Mouse (Mus musculus): Measurements from ENCODE around the gene Lemd1.

DNA sequence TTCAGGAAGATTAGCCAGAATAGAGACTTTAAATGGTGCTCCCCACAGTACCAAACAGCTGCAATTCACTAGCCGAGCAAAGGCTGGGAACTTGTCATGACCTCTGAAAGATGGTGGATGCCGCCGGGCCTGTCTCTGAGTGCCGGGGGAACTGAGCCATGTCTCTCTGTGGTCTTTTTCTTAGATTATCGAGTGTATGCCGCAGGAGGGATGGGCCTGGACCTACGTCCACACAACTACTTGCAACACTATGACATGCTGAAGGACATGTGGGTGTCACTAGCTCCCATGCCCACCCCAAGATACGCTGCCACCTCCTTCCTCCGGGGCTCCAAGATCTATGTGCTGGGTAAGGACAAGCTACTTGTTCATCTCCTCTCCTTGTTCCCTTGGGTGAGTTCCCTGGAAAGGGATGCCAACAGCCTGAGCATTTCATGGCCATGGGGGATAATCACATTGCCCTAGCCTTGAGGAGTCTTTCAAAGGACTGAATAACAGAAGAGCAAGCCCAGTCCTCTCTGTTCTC lies 111.2 kb downstream of the Lemd1 start:
- no peak for TF ChIP-seq CTCF (IDR thresholded peaks at IDR 0.05; ENCODE audit: insufficient read depth, low read depth, low read length)
- TF ChIP-seq POLR2A (IDR thresholded peaks at IDR 0.05; ENCODE audit: insufficient read depth, low read depth, low read length), result no peak
